Mouse (Mus musculus): Measurements from ENCODE around the gene Kifc5b.

- no peak for TF ChIP-seq CTCF (IDR thresholded peaks at IDR 0.05; ENCODE audit: extremely low read depth, insufficient read length, insufficient replicate concordance, low read depth, low read length)
- peak; percentile 9; the same call in 1 of the 2 replicates for TF ChIP-seq POLR2A (IDR thresholded peaks at IDR 0.05; ENCODE audit: low read depth, low read length)
Measured at GRCm38 (mm10) chr17:26932839-26933398, 16.0 kb downstream of the Kifc5b start, which contains the start of gene Phf1.

All from small intestine, adult 2 months (tissue).